Mouse (Mus musculus): ENCODE measurements around the gene Myom3. TPM values are rescaled to one million over a fixed set of nuclear protein-coding genes. Genes with fewer than 3 reads are reported as not detected.

Gene Myom3
- total and polyA plus RNA-seq, 3 experiments = not detected

DNA sequence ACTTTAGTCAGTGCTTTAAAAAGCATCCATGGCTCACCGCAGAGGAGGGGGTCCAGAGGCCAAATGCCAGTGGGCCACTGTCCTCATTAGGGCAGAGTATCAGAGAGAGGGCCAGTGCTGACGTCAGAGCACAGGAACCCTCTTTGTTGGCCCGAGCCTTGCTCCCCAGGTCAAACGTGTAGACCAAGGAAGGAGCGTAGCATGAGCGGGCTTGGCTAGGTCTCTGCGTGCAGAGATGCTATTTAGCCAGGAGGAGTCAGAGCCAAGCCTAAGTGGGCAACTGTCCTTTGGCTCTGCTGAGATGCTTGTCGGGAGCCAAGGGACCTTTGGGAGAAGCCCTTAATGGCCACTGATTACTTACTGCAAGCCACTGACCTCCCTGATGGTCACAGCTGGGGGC, 1.5 kb downstream of the Myom3 start:
- Histone ChIP-seq H3K27ac (ENCODE audit: control insufficient read depth, low read depth, low read length) (no peak overlapping the region), H3K36me3 (ENCODE audit: control insufficient read depth in 1 of 2, insufficient read depth in 2 of 2, low read length in 2 of 2) (no peaks in the 10 kb centered on the region), H3K9me3 (replicated peaks; ENCODE audit: insufficient read depth, low read length) (no peaks in the 10 kb centered on the region), H3K4me1 (ENCODE audit: control insufficient read depth in 1 of 2, insufficient read depth in 2 of 2, low read length in 2 of 2) (no peaks in the 10 kb centered on the region), H3K79me2 (ENCODE audit: control insufficient read depth, insufficient read depth, low read length, poor library complexity) (no peaks in the 10 kb centered on the region), H3K9ac (ENCODE audit: control insufficient read depth, low read depth, low read length, poor library complexity, severe bottlenecking) (no peak overlapping the region), H3K4me3 (ENCODE audit: control insufficient read depth in 1 of 2, insufficient read depth in 1 of 2, low read depth in 2 of 2, low read length in 2 of 2) (no peak overlapping the region), H3K27me3 (ENCODE audit: control insufficient read depth in 1 of 2, insufficient read depth in 2 of 2, low read length in 2 of 2) (peaks cover 0 to 6% of the 10 kb centered on the region in 2 experiments; a peak in 3 of 4 replicates)
- no peak for DNase-seq (ENCODE audit: low read depth, low spot score)
- TF ChIP-seq POLR2A (IDR thresholded peaks at IDR 0.05; ENCODE audit: control insufficient read depth in 1 of 2, insufficient read depth in 1 of 2, low read depth in 1 of 2, low read length in 2 of 2, poor library complexity in 1 of 2) = no peak
- no peak for TF ChIP-seq TCF12 (IDR thresholded peaks at IDR 0.05; ENCODE audit: low read depth, low read length)
- TF ChIP-seq MEF2A (IDR thresholded peaks at IDR 0.05; ENCODE audit: extremely low read depth, insufficient replicate concordance, low read depth, low read length, poor library complexity, severe bottlenecking) = no peak
- no peak for TF ChIP-seq GATA1 (IDR thresholded peaks at IDR 0.05; ENCODE audit: low read depth, low read length)

DNA sequence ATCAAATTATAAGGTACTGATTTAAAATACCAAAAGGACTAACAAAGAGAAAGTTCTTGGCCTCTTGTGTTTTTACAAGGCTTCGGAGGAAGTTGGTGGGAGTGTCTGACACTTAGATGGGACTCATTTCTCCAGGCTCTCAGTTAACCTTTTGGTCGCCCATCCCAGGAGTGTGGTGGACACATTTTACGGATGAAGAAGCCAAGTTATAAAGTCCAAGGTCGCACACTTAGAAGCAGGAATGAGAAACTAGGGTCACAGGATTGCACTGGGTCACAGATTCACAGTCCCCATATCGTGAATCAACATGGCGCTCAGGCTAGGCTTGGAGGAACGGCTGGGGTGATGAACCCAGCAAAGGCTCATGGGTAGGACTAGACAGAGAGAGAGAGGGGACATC, 2.1 kb downstream of the Myom3 start:
- Histone ChIP-seq H3K79me2 (ENCODE audit: control insufficient read depth, insufficient read depth, low read length, poor library complexity) (no peaks in the 10 kb centered on the region), H3K27ac (ENCODE audit: control insufficient read depth, low read depth, low read length) (no peak overlapping the region), H3K27me3 (ENCODE audit: control insufficient read depth in 1 of 2, insufficient read depth in 2 of 2, low read length in 2 of 2) (peaks cover 0 to 6% of the 10 kb centered on the region in 2 experiments; a peak in 3 of 4 replicates), H3K9me3 (replicated peaks; ENCODE audit: insufficient read depth, low read length) (no peaks in the 10 kb centered on the region), H3K36me3 (ENCODE audit: control insufficient read depth in 1 of 2, insufficient read depth in 2 of 2, low read length in 2 of 2) (no peaks in the 10 kb centered on the region), H3K4me1 (ENCODE audit: control insufficient read depth in 1 of 2, insufficient read depth in 2 of 2, low read length in 2 of 2) (no peaks in the 10 kb centered on the region), H3K9ac (ENCODE audit: control insufficient read depth, low read depth, low read length, poor library complexity, severe bottlenecking) (no peak overlapping the region), H3K4me3 (ENCODE audit: control insufficient read depth in 1 of 2, insufficient read depth in 1 of 2, low read depth in 2 of 2, low read length in 2 of 2) (no peak overlapping the region)
- no peak for TF ChIP-seq JUND (IDR thresholded peaks at IDR 0.05; ENCODE audit: low read depth, low read length)
- TF ChIP-seq ZNF384 (IDR thresholded peaks at IDR 0.05; ENCODE audit: low read depth, low read length) = no peak
- no peak for TF ChIP-seq UBTF (IDR thresholded peaks at IDR 0.05; ENCODE audit: borderline replicate concordance, insufficient read depth, low read depth, low read length)
- no peak for TF ChIP-seq MXI1 (IDR thresholded peaks at IDR 0.05; ENCODE audit: low read depth, low read length)
- no peak for TF ChIP-seq TCF12 (IDR thresholded peaks at IDR 0.05; ENCODE audit: low read depth, low read length)
- TF ChIP-seq MYB (IDR thresholded peaks at IDR 0.05; ENCODE audit: low read depth, low read length) = no peak
- no peak for TF ChIP-seq E2F4 (IDR thresholded peaks at IDR 0.05; ENCODE audit: borderline replicate concordance, low read depth, low read length)
- no peak for TF ChIP-seq CHD1 (IDR thresholded peaks at IDR 0.05; ENCODE audit: low read depth, low read length)
- TF ChIP-seq NRF1 (IDR thresholded peaks at IDR 0.05; ENCODE audit: insufficient read depth, low read depth, low read length, poor library complexity, severe bottlenecking) = no peak
- DNase-seq (ENCODE audit: low read depth, low spot score) = no peak

DNA sequence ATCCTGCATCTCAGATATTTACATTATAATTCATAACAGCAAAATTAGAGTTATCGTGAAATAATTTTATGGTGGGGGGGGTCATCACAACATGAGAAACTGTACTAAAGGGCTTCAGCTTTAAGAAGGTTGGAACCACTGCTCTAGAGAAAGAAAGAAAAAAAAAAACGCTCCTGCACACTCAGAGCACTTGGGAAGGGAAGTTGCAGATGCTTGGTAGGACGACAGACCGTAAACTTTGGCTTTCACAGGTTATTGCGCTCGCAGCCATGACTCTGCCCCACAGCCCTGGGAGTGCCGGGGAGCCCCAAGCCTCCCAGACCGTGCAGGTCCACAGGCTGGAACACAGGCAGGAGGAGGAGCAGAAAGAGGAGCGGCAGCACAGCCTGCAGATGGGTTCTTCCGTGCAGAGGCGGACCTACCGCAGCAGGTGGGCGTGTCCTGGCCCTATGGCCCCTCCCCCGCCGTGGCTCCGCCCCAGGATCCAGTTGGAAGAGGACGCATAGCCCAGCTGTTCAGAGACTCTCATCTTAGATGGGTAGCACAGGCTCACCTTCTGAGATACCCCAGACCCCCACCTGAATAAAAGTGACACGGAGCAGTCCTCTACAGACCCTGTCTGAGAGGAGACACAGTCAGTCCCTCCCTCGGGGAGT, 2.9 kb downstream of the Myom3 start:
- peak overlapping the region; percentile 29 to 45; a peak in 3 of 4 replicates for H3K4me3 ChIP-seq (ENCODE audit: control insufficient read depth in 1 of 2, insufficient read depth in 1 of 2, low read depth in 2 of 2, low read length in 2 of 2)

More for the DNA sequence above, 2.9 kb downstream of the Myom3 start:
- Histone ChIP-seq H3K9ac (ENCODE audit: control insufficient read depth, low read depth, low read length, poor library complexity, severe bottlenecking) (no peak overlapping the region), H3K79me2 (ENCODE audit: control insufficient read depth, insufficient read depth, low read length, poor library complexity) (no peaks in the 10 kb centered on the region), H3K4me1 (ENCODE audit: control insufficient read depth in 1 of 2, insufficient read depth in 2 of 2, low read length in 2 of 2) (no peaks in the 10 kb centered on the region), H3K9me3 (replicated peaks; ENCODE audit: insufficient read depth, low read length) (no peaks in the 10 kb centered on the region), H3K27ac (ENCODE audit: control insufficient read depth, low read depth, low read length) (no peak overlapping the region), H3K27me3 (ENCODE audit: control insufficient read depth in 1 of 2, insufficient read depth in 2 of 2, low read length in 2 of 2) (peaks cover 0 to 6% of the 10 kb centered on the region in 2 experiments), H3K36me3 (ENCODE audit: control insufficient read depth in 1 of 2, insufficient read depth in 2 of 2, low read length in 2 of 2) (no peaks in the 10 kb centered on the region)
- DNase-seq (ENCODE audit: low read depth, low spot score) = peak; percentile 73
- TF ChIP-seq ZNF384 (IDR thresholded peaks at IDR 0.05; ENCODE audit: low read depth, low read length) = peak; percentile 52
- no peak for TF ChIP-seq ETS1 (IDR thresholded peaks at IDR 0.05; ENCODE audit: low read depth, low read length)
